Mouse (Mus musculus) mature B cell (primary cell): Measurements from ENCODE around the gene Gjb3.

Experiments
- in situ Hi-C: fragments of 300-500 bp; cut with MboI; formaldehyde crosslinking; loops from 2 replicates; pipeline ENCODE4 v1.14.3; 2019

Gjb3 gene

GRCm38 (mm10) chr4:127337668-127338067 lies 7.0 kb upstream of the Gjb3 start:
- in situ Hi-C loops, result no loop called here

- in situ Hi-C loops, result no loop called here
These were observed 4.3 kb upstream of the Gjb3 start for GRCm38 (mm10) chr4:127334870-127335504.

- in situ Hi-C loops, result no loop called here
These were observed 527 bp upstream of the Gjb3 start for GRCm38 (mm10) chr4:127331171-127331570.

GRCm38 (mm10) chr4:127329751-127330150 lies 893 bp downstream of the Gjb3 start:
- in situ Hi-C loops, result no loop called here

- in situ Hi-C loops, result no loop called here
These were observed 1.6 kb downstream of the Gjb3 start for GRCm38 (mm10) chr4:127329046-127329445.

GRCm38 (mm10) chr4:127328378-127328777 lies 2.3 kb downstream of the Gjb3 start:
- in situ Hi-C loops, result no loop called here

- in situ Hi-C loops, result no loop called here
These were observed 2.9 kb downstream of the Gjb3 start for GRCm38 (mm10) chr4:127327749-127328148.

- in situ Hi-C loops, result no loop called here
These were observed 3.4 kb downstream of the Gjb3 start for GRCm38 (mm10) chr4:127327258-127327657.

- in situ Hi-C loops, result no loop called here
These were observed 5.4 kb downstream of the Gjb3 start for GRCm38 (mm10) chr4:127325276-127325675.

- in situ Hi-C loops, result no loop called here
These were observed 5.9 kb downstream of the Gjb3 start for GRCm38 (mm10) chr4:127324759-127325158.

- in situ Hi-C loops, result no loop called here
These were observed 6.3 kb downstream of the Gjb3 start for GRCm38 (mm10) chr4:127324296-127324695.

GRCm38 (mm10) chr4:127323651-127324050 lies 7.0 kb downstream of the Gjb3 start:
- in situ Hi-C loops, result no loop called here

- in situ Hi-C loops, result no loop called here
These were observed 11.0 kb downstream of the Gjb3 start for GRCm38 (mm10) chr4:127319613-127320012.

GRCm38 (mm10) chr4:127317143-127317542 lies 13.5 kb downstream of the Gjb3 start:
- in situ Hi-C loops, result no loop called here

GRCm38 (mm10) chr4:127315753-127316152 lies 14.9 kb downstream of the Gjb3 start:
- in situ Hi-C loops, result no loop called here

- in situ Hi-C loops, result no loop called here
These were observed 16.1 kb downstream of the Gjb3 start for GRCm38 (mm10) chr4:127314585-127314984.

- in situ Hi-C loops, result no loop called here
These were observed 16.8 kb downstream of the Gjb3 start, which contains the start of gene Gja4 for GRCm38 (mm10) chr4:127313861-127314260. TSS of gene Gja4 (minus strand) at chr4:127314039.

GRCm38 (mm10) chr4:127312349-127312748 lies 18.3 kb downstream of the Gjb3 start:
- in situ Hi-C loops, result no loop called here

- in situ Hi-C loops, result no loop called here
These were observed 19.1 kb downstream of the Gjb3 start for GRCm38 (mm10) chr4:127311561-127311960.

- in situ Hi-C loops, result no loop called here
These were observed 23.7 kb downstream of the Gjb3 start for GRCm38 (mm10) chr4:127306915-127307314.

GRCm38 (mm10) chr4:127303796-127304195 lies 26.8 kb downstream of the Gjb3 start:
- in situ Hi-C loops, result no loop called here

GRCm38 (mm10) chr4:127300503-127300902 lies 30.1 kb downstream of the Gjb3 start:
- in situ Hi-C loops, result no loop called here

GRCm38 (mm10) chr4:127292631-127293030 lies 38.0 kb downstream of the Gjb3 start:
- in situ Hi-C loops, result no loop called here

- in situ Hi-C loops, result no loop called here
These were observed 41.5 kb downstream of the Gjb3 start for GRCm38 (mm10) chr4:127289039-127289548.
